Mouse (Mus musculus) liver, adult 2 months (tissue): ENCODE measurements at regions not wholly inside any gene's neighbourhood (a gene's known extent, or its start where the extent isn't known, plus 50 kb on each side); places are given as distances from the start of the nearest gene placed in this dataset.
A peak's percentile ranks its signal among the peaks of the same experiment; 100 is the strongest.

ENCODE experiments used
- DNase-seq: peaks from one replicate; pipeline ENCODE4 v3.0.0-alpha.2; 2011; ENCODE audit warnings: low read depth, low spot score; ENCODE audit errors: extremely low read depth
- H3K27ac ChIP-seq: fragments of 200-500 bp; replicated peaks from 2 replicates; pipeline ENCODE4 v1.5.1; 2012; ENCODE audit warnings: low read depth, mild to moderate bottlenecking, control low read depth, inconsistent platforms, low read length; ENCODE audit not compliant: insufficient read depth
- H3K27me3 ChIP-seq: fragments of 200-500 bp; 2 replicates; pipeline ENCODE4 v1.6.1; 2012; ENCODE audit warnings: mild to moderate bottlenecking, moderate library complexity, low read length, inconsistent platforms; ENCODE audit not compliant: control insufficient read depth, insufficient read depth
- H3K36me3 ChIP-seq: fragments of 200-500 bp; 2 replicates; pipeline ENCODE4 v1.6.1; 2012; ENCODE audit warnings: low read length, inconsistent platforms; ENCODE audit not compliant: control insufficient read depth, insufficient read depth
- H3K4me1 ChIP-seq: fragments of 200-500 bp; 2 replicates; pipeline ENCODE4 v1.6.1; 2011; ENCODE audit warnings: low read length; ENCODE audit not compliant: control insufficient read depth, insufficient read depth
- H3K4me3 ChIP-seq: fragments of 200-500 bp; 2 replicates; pipeline ENCODE4 v1.5.1; 2011; ENCODE audit warnings: low read depth, mild to moderate bottlenecking, control low read depth, low read length, moderate library complexity; ENCODE audit not compliant: insufficient read depth
- H3K79me2 ChIP-seq: fragments of 200-500 bp; 2 replicates; pipeline ENCODE4 v1.6.1; 2012; ENCODE audit warnings: inconsistent platforms, mild to moderate bottlenecking, low read length, moderate library complexity; ENCODE audit not compliant: control insufficient read depth, insufficient read depth
- H3K9ac ChIP-seq: fragments of 200-500 bp; 2 replicates; pipeline ENCODE4 v1.6.1; 2012; ENCODE audit warnings: low read depth, mild to moderate bottlenecking, control low read depth, inconsistent platforms, low read length
- CTCF ChIP-seq: fragments of 200-500 bp; IDR thresholded peaks from 2 replicates; pipeline ENCODE4 v1.5.1; 2011; ENCODE audit warnings: low read depth, low read length, control low read depth
- POLR2A ChIP-seq: fragments of 200-500 bp; IDR thresholded peaks from 2 replicates; pipeline ENCODE4 v1.6.1; 2011; ENCODE audit warnings: low read length, control low read depth; ENCODE audit not compliant: insufficient read depth; ENCODE audit errors: extremely low read depth
- WGBS: fragments of 180-500 bp; shearing (Covaris S2); methylation state at CpG from one replicate; pipeline ENCODE4 v1.1.7; 2018; 5-methylcytosine and 5-hydroxymethylcytosine counted together

DNA sequence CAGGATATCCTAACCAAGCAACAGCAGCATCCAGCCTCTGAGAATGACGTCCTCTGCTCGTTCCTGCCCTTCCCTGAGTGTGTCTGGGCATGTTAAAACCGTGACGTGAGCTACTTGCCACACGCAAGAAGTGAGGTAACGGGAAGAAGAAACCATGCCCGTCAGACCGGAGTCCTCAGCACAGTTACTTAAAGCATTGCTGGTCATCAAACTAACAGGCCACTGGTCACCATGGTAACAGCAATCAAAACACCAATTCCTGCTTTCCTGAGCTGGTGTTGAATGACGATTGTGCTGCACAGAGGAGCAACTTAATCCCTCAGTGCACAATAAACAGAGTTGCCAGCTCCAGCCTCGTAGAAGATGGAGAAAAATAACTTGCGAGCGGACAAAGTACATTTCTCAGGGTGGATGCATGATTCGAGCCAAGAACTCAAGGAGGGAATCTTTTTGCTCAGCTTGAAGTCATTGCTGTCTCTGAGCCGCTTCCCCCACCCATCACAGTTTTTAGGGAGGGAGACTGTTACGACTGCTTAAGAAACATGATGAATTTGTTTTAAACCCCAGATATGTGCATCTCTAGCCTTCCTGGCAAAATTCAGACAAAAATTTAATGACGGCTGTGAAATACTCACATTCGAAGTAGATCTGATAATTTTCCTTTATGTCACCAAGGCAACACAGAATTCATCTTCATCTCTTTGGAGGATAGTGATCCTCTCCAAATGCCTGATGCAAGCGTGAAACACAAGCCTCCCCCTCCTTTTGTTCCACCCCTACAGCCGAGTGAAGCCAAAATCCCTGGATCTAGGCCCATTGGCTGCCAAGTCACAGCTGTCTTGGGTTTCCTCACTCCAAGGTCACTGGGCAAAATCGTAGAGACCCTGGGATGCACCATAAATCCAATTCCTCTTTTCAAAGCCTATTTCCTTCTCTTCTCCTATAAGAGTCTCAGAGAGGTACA lies 95.6 kb upstream of the Gm26657 start:
- H3K4me1 ChIP-seq = no peaks in the 10 kb centered on the region
- H3K27me3 ChIP-seq = no peaks in the 10 kb centered on the region
- no peak overlapping the region for H3K4me3 ChIP-seq
- no peak for TF ChIP-seq CTCF
- TF ChIP-seq POLR2A = no peak
- DNase-seq = no peak
- no peak overlapping the region for H3K9ac ChIP-seq
- WGBS = 54% methylated on average over 20 of the region's 20 CpGs
- H3K36me3 ChIP-seq = no peaks in the 10 kb centered on the region
- H3K79me2 ChIP-seq = no peaks in the 10 kb centered on the region
- no peak overlapping the region for H3K27ac ChIP-seq

DNA sequence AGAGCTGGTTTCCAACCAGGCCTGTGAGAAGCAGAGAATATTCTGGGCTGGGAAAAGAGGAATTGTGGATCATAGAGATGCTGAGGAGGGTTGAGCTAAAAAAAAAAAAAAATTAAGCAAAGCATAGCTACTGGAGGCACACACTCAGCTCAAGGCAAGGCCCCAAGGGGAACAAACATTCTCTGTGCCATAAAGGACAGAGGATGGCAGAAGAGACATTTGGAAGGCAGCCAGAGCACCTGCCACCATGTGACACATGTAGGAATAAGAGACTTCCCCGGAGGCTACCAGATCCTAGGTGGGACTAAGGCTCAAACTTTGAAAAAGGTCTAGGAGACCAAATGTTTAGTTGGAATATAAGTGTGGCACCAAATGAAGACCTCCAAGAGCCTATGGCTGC lies 96.4 kb upstream of the Gm26657 start:
- Histone ChIP-seq H3K4me3 (no peak overlapping the region), H3K36me3 (no peaks in the 10 kb centered on the region), H3K4me1 (no peaks in the 10 kb centered on the region), H3K27me3 (no peaks in the 10 kb centered on the region), H3K9ac (no peak overlapping the region), H3K79me2 (no peaks in the 10 kb centered on the region), H3K27ac (no peak overlapping the region)
- WGBS = 74% methylated on average over 1 of the region's 1 CpGs
- TF ChIP-seq POLR2A (no peak), CTCF (no peak)
- no peak for DNase-seq

GRCm38 (mm10) chr4:56639709-56640108 lies 100.2 kb upstream of the Gm26657 start:
- Histone ChIP-seq H3K36me3 (no peaks in the 10 kb centered on the region), H3K79me2 (no peaks in the 10 kb centered on the region), H3K4me1 (no peaks in the 10 kb centered on the region), H3K27ac (no peak overlapping the region), H3K9ac (no peak overlapping the region), H3K4me3 (no peak overlapping the region), H3K27me3 (no peaks in the 10 kb centered on the region)
- peak; percentile 17 for DNase-seq
- 25% methylated on average over 4 of the region's 4 CpGs for WGBS
- TF ChIP-seq CTCF = no peak
- no peak for TF ChIP-seq POLR2A

- H3K79me2 ChIP-seq = no peaks in the 10 kb centered on the region
- no peak for DNase-seq
- 46% methylated on average over 14 of the region's 14 CpGs for whole genome bisulfite sequencing
- H3K9ac ChIP-seq = no peak overlapping the region
- TF ChIP-seq CTCF (no peak), POLR2A (no peak)
- no peaks in the 10 kb centered on the region for H3K36me3 ChIP-seq
- no peak overlapping the region for H3K4me3 ChIP-seq
- H3K27me3 ChIP-seq = no peaks in the 10 kb centered on the region
- H3K4me1 ChIP-seq = no peaks in the 10 kb centered on the region
- H3K27ac ChIP-seq = no peak overlapping the region
Measured at GRCm38 (mm10) chr4:56638704-56639478, 101.0 kb upstream of the Gm26657 start.

GRCm38 (mm10) chr4:56636265-56636664 lies 103.6 kb upstream of the Gm26657 start:
- no peak for TF ChIP-seq POLR2A
- no peak for TF ChIP-seq CTCF
- Histone ChIP-seq H3K36me3 (no peaks in the 10 kb centered on the region), H3K27me3 (no peaks in the 10 kb centered on the region), H3K27ac (no peak overlapping the region), H3K79me2 (no peaks in the 10 kb centered on the region), H3K4me1 (no peaks in the 10 kb centered on the region), H3K9ac (no peak overlapping the region), H3K4me3 (no peak overlapping the region)
- no peak for DNase-seq
- WGBS = 62% methylated on average over 1 of the region's 1 CpGs

GRCm38 (mm10) chr4:56633528-56633927 lies 106.3 kb upstream of the Gm26657 start:
- H3K4me1 ChIP-seq = no peaks in the 10 kb centered on the region
- WGBS = 59% methylated on average over 4 of the region's 4 CpGs

More at GRCm38 (mm10) chr4:56633528-56633927, 106.3 kb upstream of the Gm26657 start:
- Histone ChIP-seq H3K36me3 (no peaks in the 10 kb centered on the region), H3K9ac (no peak overlapping the region), H3K4me3 (no peak overlapping the region), H3K79me2 (no peaks in the 10 kb centered on the region), H3K27ac (no peak overlapping the region), H3K27me3 (no peaks in the 10 kb centered on the region)
- DNase-seq = no peak
- TF ChIP-seq CTCF (no peak), POLR2A (no peak)
